Mouse (Mus musculus) right cerebral cortex, adult 18-20 months (tissue): ENCODE data around the gene Olfr559.
A peak's percentile ranks its signal among the peaks of the same experiment; 100 is the strongest.

Experiments used
- DNase-seq: peaks from one replicate; pipeline ENCODE4 v3.0.0; 2022; ENCODE audit warnings: mixed read lengths

The Olfr559 gene

DNA sequence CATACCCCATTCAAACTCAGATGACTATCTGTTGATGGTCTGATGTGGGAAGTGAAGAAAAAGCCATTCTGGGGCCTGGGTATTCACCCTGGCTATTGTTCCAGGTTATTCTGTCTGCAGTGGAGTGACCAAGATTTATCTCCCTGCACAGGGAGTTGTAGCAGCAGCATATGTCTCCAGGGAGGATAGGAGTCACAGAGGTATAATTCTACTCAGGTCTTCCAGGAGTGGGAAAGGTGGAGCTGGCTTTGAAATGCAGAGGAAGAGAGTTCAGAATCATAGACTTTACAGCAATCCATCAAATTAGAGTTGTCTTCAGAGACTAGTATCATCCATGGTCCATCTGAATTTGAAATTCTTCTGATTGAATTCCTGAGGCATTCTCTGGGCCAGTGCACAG lies at the start of gene Olfr559:
Gene Olfr559 (minus strand): TSS at position 101 of the 400 bp plus-strand sequence.
- DNase-seq, result no peak

DNA sequence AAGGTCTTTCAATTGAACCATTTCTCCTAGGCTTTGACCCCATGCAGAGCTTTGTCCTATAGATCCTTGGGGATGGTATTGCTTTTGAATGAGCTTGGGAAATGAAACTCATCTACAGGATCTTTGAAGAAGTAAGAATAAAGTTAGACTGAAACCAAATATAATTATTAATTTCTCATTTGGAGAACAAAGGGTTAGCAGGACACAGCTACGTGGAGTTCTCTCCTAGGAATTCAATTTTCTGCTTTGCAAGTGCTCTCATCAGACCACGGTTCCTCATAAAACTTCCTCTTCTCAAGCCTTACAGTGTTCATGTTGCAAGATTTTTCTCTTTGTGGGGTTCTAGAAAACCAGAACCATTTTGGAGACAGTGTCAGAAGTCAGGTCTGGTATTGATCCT lies 43.6 kb upstream of the Olfr559 start, which contains the start of gene Olfr561:
Gene Olfr561 (plus strand): TSS at position 301 of the 400 bp plus-strand sequence.
- no peak for DNase-seq

DNA sequence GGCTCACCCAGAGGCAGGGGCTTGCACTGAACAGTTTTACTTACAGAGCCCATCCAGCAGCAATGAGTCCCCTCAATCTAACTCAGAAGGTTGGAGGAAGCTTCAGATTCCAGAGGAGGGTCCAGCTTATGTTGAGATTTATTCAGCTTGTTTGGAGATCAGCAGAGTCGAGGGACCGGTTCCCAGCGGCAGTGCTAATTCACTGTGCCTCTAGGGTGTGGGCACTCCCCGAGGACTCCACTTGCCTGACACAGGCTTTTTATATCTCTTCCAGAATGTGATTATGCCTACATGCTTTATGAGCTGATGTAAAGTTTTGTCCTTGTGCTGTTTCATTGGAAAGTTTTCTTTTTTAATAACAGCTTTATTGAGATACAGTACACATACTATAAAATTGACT lies 32.0 kb upstream of the Olfr559 start, which contains the start of the genes Olfr560 and Olfr78:
Gene Olfr560 (minus strand): TSS at position 101 of the 400 bp plus-strand sequence.
Gene Olfr78 (minus strand): TSS at position 206 of the 400 bp plus-strand sequence.
- DNase-seq, result no peak

DNA sequence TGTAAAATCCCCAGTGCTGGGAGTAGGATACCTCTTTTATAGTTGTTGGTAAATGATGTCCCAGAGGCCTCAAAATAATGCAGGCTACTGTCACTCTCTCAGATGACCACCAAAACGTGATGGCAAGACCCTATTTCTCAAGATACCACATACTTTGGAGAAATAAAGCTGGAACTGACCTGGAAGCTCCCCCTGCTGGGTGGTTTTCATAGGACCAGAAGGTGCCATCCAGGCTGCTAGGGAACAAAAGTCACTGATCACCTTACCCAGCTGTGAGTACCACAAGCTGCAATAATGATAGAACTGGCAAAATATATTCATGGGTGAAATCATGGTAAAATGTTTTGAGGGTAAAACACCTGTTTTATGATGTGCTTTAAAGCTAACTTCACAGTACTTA lies 24.8 kb upstream of the Olfr559 start:
- no peak for DNase-seq

DNA sequence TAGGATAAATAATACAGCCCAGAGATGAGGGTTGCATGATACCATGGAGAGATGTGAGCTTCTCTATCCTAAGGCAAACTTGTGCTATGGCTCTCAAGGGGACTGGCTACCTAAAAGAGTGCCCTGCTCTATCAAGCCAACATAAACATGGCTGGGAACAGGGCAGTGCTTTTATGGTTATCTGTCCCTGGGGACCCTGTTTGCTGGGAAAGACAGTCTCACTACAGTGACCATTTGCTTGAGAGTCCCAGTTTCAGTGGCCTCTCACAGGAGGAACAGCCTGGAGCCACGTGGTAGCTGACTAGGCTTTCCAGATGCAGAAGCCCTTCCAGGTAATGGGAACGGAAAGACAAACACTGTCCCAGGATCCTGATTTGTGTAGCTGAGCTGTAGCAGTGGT lies 10.4 kb upstream of the Olfr559 start:
- no peak for DNase-seq

DNA sequence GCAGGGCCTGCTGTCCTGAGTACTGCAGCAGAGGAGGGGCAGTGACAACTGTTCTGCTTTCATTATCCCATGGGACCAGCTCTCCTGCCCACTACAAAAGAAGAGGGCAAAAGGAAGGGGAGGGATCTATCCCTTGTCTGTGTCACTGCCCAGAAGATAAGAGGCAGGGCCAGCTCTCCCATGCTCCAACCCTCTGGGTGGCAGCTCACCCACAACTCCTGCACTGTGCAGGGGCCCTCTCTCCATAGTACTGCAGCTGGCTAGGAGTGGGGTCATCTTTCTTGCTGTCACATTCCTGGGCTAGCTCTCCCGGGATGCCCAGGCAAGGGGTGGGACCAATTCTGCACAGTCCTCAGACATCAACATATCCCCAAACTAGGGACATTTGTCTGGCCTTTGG lies 6.5 kb upstream of the Olfr559 start:
- no peak for DNase-seq

DNA sequence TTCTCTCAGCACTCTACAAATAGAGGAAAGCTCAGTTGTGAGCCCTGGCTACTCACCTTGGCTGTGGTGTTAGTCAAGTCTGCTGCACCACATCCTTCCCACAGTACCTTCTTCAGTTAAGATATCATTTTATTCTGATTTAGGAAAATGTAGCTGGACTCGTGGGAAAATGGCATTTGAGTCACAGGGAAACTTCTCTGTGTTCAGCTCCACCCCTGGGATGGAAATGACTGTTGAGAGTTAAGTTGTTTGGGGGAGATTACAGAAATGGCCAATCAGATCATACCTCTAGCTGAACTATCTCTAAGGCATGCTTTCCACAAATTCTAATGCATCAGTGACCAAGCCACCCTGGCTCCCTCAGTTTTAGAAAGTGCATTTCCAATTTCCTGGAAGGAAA lies 8.3 kb downstream of the Olfr559 start, which contains the start of gene Olfr33:
Gene Olfr33 (minus strand): TSS at position 101 of the 400 bp plus-strand sequence.
- no peak for DNase-seq

DNA sequence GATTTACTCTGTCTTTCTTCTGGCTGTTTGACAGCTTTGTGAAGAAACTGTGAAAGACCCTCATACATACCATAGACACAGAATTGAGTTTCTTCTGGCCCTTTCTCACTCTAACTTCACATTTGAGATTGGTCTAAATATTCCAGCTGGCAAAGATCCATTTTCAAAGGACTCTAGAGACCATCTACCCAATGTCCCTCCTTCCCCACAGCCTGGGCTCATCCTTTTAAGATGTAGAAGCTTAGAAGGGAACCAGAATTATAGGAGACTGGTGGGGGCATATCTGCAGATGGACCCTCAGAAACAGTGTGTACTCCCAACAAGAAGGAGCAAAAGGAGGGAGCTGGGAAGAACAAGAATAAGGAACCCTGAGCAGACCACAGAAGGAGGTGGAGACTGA lies 25.4 kb downstream of the Olfr559 start, which contains the start of gene Olfr558:
Gene Olfr558 (plus strand): TSS at position 301 of the 400 bp plus-strand sequence.
- no peak for DNase-seq

DNA sequence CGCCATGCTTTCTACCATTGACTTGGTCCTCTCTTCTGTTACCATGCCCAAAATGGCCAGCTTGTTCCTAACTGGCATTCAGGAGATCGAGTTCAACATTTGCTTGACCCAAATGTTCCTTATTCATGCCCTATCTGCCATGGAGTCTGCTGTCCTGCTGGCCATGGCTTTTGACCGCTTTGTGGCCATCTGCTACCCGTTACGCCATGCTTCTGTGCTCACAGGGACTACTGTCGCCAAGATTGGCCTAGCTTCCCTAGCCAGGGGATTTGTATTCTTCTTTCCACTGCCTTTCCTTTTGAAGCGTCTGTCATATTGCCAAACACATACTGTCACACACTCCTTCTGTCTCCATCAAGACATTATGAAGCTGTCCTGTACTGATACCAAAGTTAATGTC lies 28.8 kb downstream of the Olfr559 start:
- DNase-seq, result no peak

DNA sequence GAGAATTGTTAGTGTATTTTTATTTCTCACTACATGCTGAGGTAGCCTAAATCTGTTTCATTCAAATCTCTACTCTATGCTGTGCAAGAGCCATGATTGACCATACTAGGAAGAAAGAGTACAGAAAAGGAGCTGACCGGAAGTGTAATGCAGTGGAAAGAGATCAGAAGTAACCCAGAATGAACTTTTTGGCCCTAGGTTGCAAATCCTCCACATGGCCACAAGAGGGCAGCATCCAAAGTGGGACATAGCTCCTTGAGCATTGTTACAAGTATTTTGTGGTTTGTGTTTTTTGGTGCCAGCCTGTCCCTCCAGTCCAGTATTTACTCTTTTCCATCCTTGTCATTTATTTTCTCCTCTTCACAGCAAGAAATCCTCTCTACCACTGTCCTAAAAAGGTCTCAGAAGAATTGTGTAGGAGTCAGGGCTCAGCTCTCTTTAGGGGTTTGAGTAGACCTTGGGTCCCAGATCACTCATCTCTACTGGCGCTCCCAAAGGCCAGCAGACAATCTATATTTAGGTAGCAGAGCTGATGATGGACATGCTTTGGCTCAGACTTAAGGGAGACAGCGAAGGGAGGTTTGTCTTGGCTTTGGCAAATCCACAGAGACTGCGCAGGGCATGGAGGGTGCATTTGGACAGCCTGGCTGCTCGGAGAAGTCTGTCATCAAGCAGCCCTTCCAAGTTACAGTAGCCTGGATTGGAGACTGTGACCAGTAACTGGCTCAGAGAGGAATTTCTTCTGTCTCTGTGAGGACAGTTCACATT lies 31.7 kb downstream of the Olfr559 start, which contains the start of gene Olfr557:
Gene Olfr557 (plus strand): TSS at position 553 of the 768 bp plus-strand sequence.
- peak; percentile 9 for DNase-seq

DNA sequence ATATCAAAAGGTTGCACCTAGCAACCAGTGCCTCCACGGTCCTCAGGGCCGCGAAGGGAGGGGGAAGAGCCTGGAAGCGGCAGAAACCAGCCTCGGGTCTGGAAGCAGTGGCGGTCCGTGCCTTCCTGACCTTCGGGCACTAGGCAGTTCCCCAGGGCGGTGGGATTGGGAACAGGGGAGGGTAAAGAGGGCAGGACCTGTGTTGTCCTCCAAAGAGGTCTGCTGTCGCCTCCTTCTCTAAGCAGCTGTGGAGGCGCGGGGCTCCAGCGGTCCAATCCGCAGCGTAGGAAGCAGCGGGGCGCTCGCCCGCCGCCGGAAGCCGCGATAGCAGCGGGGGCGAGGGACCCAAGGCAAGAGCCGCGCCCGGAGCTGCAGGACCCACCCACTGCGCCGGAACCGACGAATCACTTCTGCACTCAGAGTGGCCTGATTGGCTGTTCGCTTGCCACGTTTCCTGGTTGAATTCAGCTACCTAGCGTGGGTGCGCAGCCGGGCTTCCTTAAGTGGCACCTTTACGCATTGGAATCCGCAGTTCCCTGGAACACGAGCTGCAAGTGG lies 40.3 kb downstream of the Olfr559 start, which contains the start of gene Trim68:
Gene Trim68 (minus strand): TSS at position 384 of the 558 bp plus-strand sequence.
- DNase-seq, result peak; percentile 96

DNA sequence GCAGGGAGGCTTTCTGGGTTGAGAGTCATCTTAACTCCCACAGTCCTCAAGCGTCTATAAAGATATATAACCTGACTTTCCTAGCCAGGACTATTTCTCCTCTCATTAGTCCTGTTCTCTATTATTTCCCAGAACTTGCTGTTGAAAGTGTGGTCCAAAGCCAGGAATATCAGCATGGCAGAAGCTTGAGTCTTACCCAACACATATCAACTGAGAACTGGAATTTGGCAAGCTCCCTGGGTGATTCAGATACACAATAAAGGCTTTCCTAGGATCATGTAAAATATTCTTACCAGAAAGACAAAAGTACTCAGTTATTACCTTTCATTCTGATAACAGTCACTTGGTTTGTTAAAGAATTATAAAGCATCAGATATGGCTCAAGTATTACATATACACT lies 45.4 kb downstream of the Olfr559 start:
- DNase-seq, result no peak

DNA sequence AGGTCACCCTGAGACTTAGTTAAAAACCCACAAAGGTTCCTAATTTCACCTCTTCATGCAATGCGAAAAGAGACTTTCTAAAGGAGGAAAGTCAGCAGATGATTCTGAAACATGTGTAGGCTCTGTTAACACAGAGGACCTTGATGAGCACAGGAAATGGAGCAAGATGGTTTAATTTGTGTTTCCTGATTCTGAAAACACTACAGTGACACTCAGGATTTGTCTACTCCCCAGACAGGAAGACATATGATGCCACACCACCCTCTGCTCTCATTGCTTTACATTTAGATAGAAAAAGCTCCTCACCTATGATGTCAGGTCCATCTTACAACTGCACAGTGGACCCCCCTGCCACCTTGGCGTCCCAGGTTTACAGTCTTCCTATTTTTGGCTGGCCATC lies 51.1 kb downstream of the Olfr559 start:
- DNase-seq, result no peak
